Mouse (Mus musculus) E14TG2a.4 (cell line): ENCODE measurements around the gene Hdac4.

Experiments
- CTCF ChIP-seq: conservative IDR thresholded peaks from 2 replicates; pipeline ENCODE4 v1.5.1; 2014; ENCODE audit warnings: low read length
- NANOG ChIP-seq: IDR thresholded peaks from 2 replicates; pipeline ENCODE4 v1.6.1; 2014; ENCODE audit warnings: borderline replicate concordance, low read length, mixed read lengths
- POU5F1 ChIP-seq: IDR thresholded peaks from 2 replicates; pipeline ENCODE4 v1.6.1; 2014; ENCODE audit warnings: low read length, borderline replicate concordance

- TF ChIP-seq CTCF, result no peak
- TF ChIP-seq POU5F1, result no peak
- TF ChIP-seq NANOG, result no peak
Observed at GRCm38 (mm10) chr1:92015938-92016672, 179.4 kb downstream of the Hdac4 start.
